Mouse (Mus musculus): ENCODE measurements around the gene Grap2.
A peak's percentile ranks its signal among the peaks of the same experiment; 100 is the strongest.

The Grap2 gene

GRCm38 (mm10) chr15:80682343-80682742 lies 109.9 kb downstream of the Grap2 start:
- DNase-seq (ENCODE audit: low spot score in 2 of 2) = no peak

DNA sequence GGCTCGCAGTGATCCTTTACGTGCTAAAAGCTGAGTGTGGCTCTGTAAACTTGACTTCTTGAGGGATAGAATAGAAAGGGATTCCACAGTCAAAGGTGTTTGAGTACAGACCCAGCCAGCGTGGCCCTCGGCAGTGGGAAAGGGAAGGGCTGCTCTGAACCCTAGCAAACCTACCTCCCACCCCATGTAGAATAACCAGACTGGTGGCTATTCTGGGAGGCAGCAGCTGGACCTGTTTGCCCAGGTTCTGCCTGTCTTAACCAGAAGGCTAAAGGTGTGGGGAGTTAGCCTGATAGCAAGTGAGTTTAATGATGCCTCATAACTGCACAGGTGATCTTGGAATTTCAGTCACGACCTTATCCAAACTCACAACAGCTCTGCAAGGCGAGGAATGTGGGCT lies 110.8 kb downstream of the Grap2 start:
- DNase-seq (ENCODE audit: low spot score in 2 of 2) = no peak

DNA sequence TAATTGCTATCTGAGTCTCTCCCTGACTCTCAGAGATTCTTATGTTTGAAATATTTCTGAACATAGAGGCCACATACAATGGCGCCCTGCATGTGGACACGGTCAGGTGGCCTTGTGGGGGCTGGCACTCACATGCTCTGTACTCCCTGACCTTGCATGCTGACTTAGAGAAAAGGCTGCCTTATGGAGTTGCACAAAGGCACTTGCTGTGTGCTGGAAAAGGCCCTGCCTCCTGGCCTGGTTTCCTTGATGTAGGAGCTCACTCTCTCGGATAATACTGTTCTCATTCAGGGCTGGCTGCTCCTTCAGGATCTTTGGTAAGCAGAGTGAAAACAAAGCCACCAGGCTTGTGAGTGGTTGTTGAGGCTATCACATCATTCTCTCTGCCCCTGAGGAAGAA lies 111.6 kb downstream of the Grap2 start:
- no peak for DNase-seq (ENCODE audit: low spot score in 2 of 2)

GRCm38 (mm10) chr15:80684786-80685602 lies 112.6 kb downstream of the Grap2 start:
- no peak for DNase-seq (ENCODE audit: low spot score in 2 of 2)

GRCm38 (mm10) chr15:80685603-80685895 lies 113.2 kb downstream of the Grap2 start:
- DNase-seq (ENCODE audit: low spot score in 2 of 2) = no peak

DNA sequence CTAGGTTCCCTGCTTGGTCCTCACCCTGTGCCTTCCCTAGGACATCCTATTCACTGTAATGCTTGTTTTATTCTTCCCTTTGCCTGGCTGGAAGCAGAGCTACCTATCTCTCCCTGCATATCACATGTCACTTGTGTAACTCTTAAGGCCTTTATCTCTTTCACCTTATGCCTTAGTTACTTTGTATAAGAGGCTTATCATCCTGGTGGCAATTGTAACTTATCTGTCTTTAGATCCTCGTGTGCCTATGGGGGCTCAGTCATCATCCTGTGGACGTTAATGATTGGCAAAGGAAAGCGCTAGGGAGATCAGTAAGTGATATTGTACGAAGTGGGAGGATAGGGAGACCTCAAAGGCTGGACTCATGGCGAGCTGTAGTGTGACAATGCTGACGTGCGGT lies 116.1 kb downstream of the Grap2 start:
- DNase-seq (ENCODE audit: low spot score in 2 of 2) = no peak

- no peak for DNase-seq (ENCODE audit: low spot score in 2 of 2)
These were observed 121.1 kb downstream of the Grap2 start for GRCm38 (mm10) chr15:80693492-80693891.

GRCm38 (mm10) chr15:80694125-80694910 lies 121.9 kb downstream of the Grap2 start:
- DNase-seq (ENCODE audit: low spot score in 2 of 2) = peak; percentile 46 to 73

- DNase-seq (ENCODE audit: low spot score in 2 of 2) = no peak
These were observed 125.2 kb downstream of the Grap2 start for GRCm38 (mm10) chr15:80697564-80697963.

DNA sequence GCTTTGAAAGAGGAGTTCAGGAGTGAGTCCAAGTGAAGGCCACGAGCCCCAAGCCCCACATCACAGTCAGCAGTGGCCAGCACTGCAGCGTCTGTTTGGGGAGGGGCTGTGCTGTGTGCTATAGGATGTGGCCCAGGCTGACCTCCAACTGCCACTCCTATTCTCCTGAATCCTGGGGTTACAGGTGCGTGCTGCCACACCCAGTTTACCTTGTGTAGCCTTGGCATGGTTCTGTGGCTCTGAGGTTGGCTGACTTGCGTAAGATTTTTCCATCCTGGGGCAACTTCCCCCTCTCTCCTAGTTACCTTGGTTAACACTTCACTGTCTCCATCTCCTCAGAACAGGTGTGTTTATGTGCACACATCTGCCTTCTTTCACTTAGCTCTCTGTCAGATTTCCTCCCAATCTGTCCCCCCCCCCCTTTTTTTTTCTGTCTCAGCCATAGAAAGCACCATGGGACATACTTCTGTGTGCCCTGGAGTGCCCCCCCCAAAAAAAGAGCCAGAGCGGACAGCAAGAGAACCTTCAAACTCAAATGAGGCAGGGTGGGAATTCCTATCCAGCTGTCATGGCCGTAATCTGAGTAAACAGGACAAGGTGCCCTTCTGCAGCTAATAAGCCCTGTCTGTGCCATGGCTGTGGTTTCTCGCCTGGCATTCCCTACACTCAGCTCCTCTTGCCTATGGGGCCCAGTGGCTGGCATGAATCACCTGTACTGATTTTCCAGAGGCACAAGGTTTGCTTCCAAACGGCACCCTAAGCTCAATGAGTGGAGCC lies 129.3 kb downstream of the Grap2 start:
- DNase-seq (ENCODE audit: low spot score in 2 of 2) = no peak
